In genomic region chr8:48109856-48110780, GRCm38 (mm10) we compare ENCODE assay signal across 8 mouse cellular contexts. TPM values are rescaled to one million over a fixed set of nuclear protein-coding genes. Genes with fewer than 3 reads are reported as not detected.
A peak's percentile ranks its signal among the peaks of the same experiment; 100 is the strongest.
DNase-seq lines count a peak whose midpoint lies in the region; ATAC-seq and TF ChIP-seq lines count a peak whose summit lies in the region.

No protein-coding gene starts in this region.

- H3K36me3 ChIP-seq in hindbrain, postnatal 0 days (ENCODE audit: insufficient read depth, low read length): no peaks in the 10 kb centered on the region

- ATAC-seq in Patski: peak; percentile 88
- ATAC-seq in hindbrain, postnatal 0 days: peak; percentile 90
- peak; percentile 92 for ATAC-seq in megakaryocyte progenitor cell, adult 5-6 weeks (replicated peaks; ENCODE audit: poor library complexity)

- peak overlapping the region; percentile 49 for H3K4me3 ChIP-seq in hindbrain, postnatal 0 days (ENCODE audit: low read length)

- in situ Hi-C loops in Patski (cut with MboI; ENCODE audit: low pct_unique_long_range_greater_than_20kb): no loop called here

- peak overlapping the region; percentile 44 for H3K9ac ChIP-seq in hindbrain, postnatal 0 days (replicated peaks; ENCODE audit: low read length)

- POLR2A ChIA-PET in Patski (lab: Charles Lee): interaction anchor here (0.5 to 0.6 kb wide), 2 partner anchors 191 to 412 kb away, joined by 3 to 8 read pairs; no protein-coding TSS in a partner anchor

- H3K27me3 ChIP-seq in Patski: no peaks in the 10 kb centered on the region
- no peaks in the 10 kb centered on the region for H3K27me3 ChIP-seq in hindbrain, postnatal 0 days (ENCODE audit: insufficient read depth, low read length)

- TF ChIP-seq CTCF in Patski (IDR thresholded peaks at IDR 0.05): no peak
- no peak for TF ChIP-seq CTCF in hindbrain, postnatal 0 days (IDR thresholded peaks at IDR 0.05; ENCODE audit: low read depth)

- H3K4me1 ChIP-seq in hindbrain, postnatal 0 days (ENCODE audit: insufficient read depth, low read length): peaks cover 5% of the 10 kb centered on the region; the same call in 1 of the 2 replicates

- peak overlapping the region; percentile 80 for H3K4me2 ChIP-seq in hindbrain, postnatal 0 days (ENCODE audit: low read depth, low read length)

- CTCF ChIA-PET in Patski (lab: Charles Lee): no interaction called here

- no peak for DNase-seq in Patski (ENCODE audit: low read depth, low spot score)
- peak; percentile 41 for DNase-seq in cerebellum, adult 9-11 months
- peak; percentile 11 for DNase-seq in gastrocnemius, adult 18-20 months (ENCODE audit: low spot score)
- peak; percentile 57 for DNase-seq in hindbrain, postnatal 0 days (ENCODE audit: low spot score)
- DNase-seq in left cerebral cortex, postnatal 10 days (ENCODE audit: extremely low spot score in 1 of 2, low spot score in 2 of 2): peak; percentile 26 to 70
- peak; percentile 54 for DNase-seq in right cerebral cortex, postnatal 14 days
- peak; percentile 56 to 67 for DNase-seq in urinary bladder, postnatal 4 days (ENCODE audit: low spot score in 2 of 2)

- intact Hi-C loops in left cerebral cortex, postnatal 10 days (cut with DNase I): no loop called here

- no peak overlapping the region for H3K27ac ChIP-seq in hindbrain, postnatal 0 days

- under 1% methylated on average over 60 of the region's 61 CpGs for WGBS in hindbrain, postnatal 0 days

- no peaks in the 10 kb centered on the region for H3K9me3 ChIP-seq in hindbrain, postnatal 0 days (ENCODE audit: low read length)

RNA-seq across cellular contexts. Expression of gene Dctd, which starts 11.2 kb away (rescaled TPM):
- 5.0 TPM for polyA plus RNA-seq in Patski (2021)
- under 1 TPM; 0.46 to 0.81 TPM for total RNA-seq in gastrocnemius, adult 18-20 months (2021)
- total RNA-seq in hindbrain, postnatal 0 days (2014; rRNA removed): 18.4 and 20.1 TPM in 2 replicates
- polyA plus RNA-seq in hindbrain, postnatal 0 days (2015; fragmentation: Nextera tagmentation; extraction: Ambion mirVana): 9.8 TPM in 2 replicates
- 1 to 10 TPM; 8.7 to 9.7 TPM for total RNA-seq in left cerebral cortex, postnatal 10 days (2021)
- total RNA-seq in megakaryocyte progenitor cell, adult 5-6 weeks (2015): 52.8 and 61.8 TPM in 2 replicates
- 59.5 and 67.3 TPM in 2 replicates for total RNA-seq in megakaryocyte progenitor cell, adult 5-6 weeks (2017)

Comparison
In these comparisons a context has a peak if more than half of its experiments do, and no peak if none do; other contexts are left out.
1. RNA of gene Dctd, which starts 11.2 kb away (total RNA-seq): 52.8 to 67.3 TPM in megakaryocyte progenitor cell, adult 5-6 weeks, 18.4 to 20.1 TPM in hindbrain, postnatal 0 days and 8.7 to 9.7 TPM in left cerebral cortex, postnatal 10 days; 0.46 to 0.81 TPM in gastrocnemius, adult 18-20 months; every median in the first group is over 4 times any median in the second.
2. Peak in every context shown above with its lines, with median percentiles within 50 percentile points of each other: ATAC-seq.